9 mouse cellular contexts compared by ENCODE assay signal in the genomic region with DNA sequence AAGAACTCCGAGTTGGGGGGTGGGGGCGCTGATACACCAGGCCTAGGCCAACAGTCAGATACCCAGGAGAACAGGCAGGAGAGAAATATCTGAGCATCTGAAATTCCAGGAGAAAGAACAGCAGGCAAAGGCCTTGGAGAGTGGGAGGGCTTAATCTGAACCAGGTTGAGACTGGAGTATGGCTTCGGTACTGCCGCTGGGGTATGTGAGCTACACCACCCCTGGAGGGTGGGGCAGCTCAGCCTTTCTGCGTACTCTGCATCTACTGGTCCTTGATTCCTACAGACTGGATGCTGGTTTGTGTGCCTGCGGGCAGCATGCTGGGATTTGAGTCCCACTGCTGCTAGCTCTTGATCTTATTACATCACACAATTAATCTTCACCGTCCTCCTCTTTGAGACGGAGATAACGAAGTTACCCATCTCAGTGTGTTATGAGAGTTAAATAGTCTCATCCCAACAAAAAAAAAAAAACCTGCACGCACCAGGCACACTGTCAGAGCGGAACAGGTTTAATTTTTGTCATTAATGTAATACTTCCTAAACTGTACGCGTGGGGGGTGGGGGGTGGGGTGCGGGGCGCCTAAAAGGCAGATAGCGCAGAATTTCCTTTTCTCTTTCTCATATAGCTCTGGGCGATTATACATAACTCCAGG. TPM values are rescaled to one million over a fixed set of nuclear protein-coding genes. Genes with fewer than 3 reads are reported as not detected.
A peak's percentile ranks its signal among the peaks of the same experiment; 100 is the strongest.
DNase-seq lines count a peak whose midpoint lies in the region; ATAC-seq and TF ChIP-seq lines count a peak whose summit lies in the region.
"Had no signal": no experiment of that assay in that cellular context is flagged by ENCODE, and none has a peak within 500 bp of the region (broad histone marks: within the 10 kb centered on the region; RNA-seq: fewer than 3 reads in every experiment).

No protein-coding gene starts in this region.

- ATAC-seq in forebrain, embryonic 14.5 days, result peak; percentile 49; the same call in 1 of the 2 replicates
- ATAC-seq in liver, embryonic 16.5 days (ENCODE audit: low read depth), result no peak

- 18% methylated on average over 17 of the region's 17 CpGs for WGBS in forebrain, embryonic 14.5 days
- WGBS in liver, embryonic 16.5 days (ENCODE audit: insufficient replicate concordance), result 30% methylated on average over 17 of the region's 17 CpGs

- peak; percentile 15 to 18 for DNase-seq in cerebellum, postnatal 10 days
- DNase-seq in cerebellum, adult 11 months, result no peak
- peak; percentile 29 for DNase-seq in forebrain, embryonic 14.5 days (ENCODE audit: low spot score)
- DNase-seq in gastrocnemius, postnatal 10 days, result no peak
- no peak for DNase-seq in layer of hippocampus, adult 8-10 months (ENCODE audit: low spot score in 2 of 2)
- no peak for DNase-seq in right cerebral cortex, adult 2 months (ENCODE audit: low spot score in 2 of 2)

- H3K27me3 ChIP-seq in E14TG2a.4 (ENCODE audit: insufficient read depth, low read length), result peaks cover 26% of the 10 kb centered on the region; the same call in 1 of the 2 replicates
- no peaks in the 10 kb centered on the region for H3K27me3 ChIP-seq in forebrain, embryonic 14.5 days (replicated peaks; ENCODE audit: control insufficient read depth, insufficient read depth, low read length)
- H3K27me3 ChIP-seq in liver, embryonic 16.5 days (ENCODE audit: control insufficient read depth, insufficient read depth, low read depth, low read length), result no peaks in the 10 kb centered on the region

- no peak overlapping the region for H3K27ac ChIP-seq in forebrain, embryonic 14.5 days (ENCODE audit: low read depth, low read length)
- H3K27ac ChIP-seq in liver, embryonic 16.5 days (ENCODE audit: low read length), result peak overlapping the region; percentile 37

- TF ChIP-seq CTCF in E14TG2a.4 (conservative IDR thresholded peaks at IDR 0.05; ENCODE audit: low read length), result no peak

- no peaks in the 10 kb centered on the region for H3K9me3 ChIP-seq in E14TG2a.4 (ENCODE audit: low read length)
- H3K9me3 ChIP-seq in forebrain, embryonic 14.5 days (replicated peaks; ENCODE audit: control insufficient read depth, low read length), result no peaks in the 10 kb centered on the region
- no peaks in the 10 kb centered on the region for H3K9me3 ChIP-seq in liver, embryonic 16.5 days (replicated peaks; ENCODE audit: control insufficient read depth, low read length)

- peaks cover 45% of the 10 kb centered on the region for H3K4me1 ChIP-seq in E14TG2a.4 (replicated peaks; ENCODE audit: low read depth, low read length)
- 0 out of 2 replicates have a peak, but pooled peaks cover 7% of the 10 kb centered on the region for H3K4me1 ChIP-seq in forebrain, embryonic 14.5 days (ENCODE audit: control insufficient read depth, insufficient read depth, low read length)
- peaks cover 28% of the 10 kb centered on the region for H3K4me1 ChIP-seq in liver, embryonic 16.5 days (ENCODE audit: control insufficient read depth, low read depth, low read length)

- peak overlapping the region; percentile 55 for H3K4me2 ChIP-seq in forebrain, embryonic 14.5 days (ENCODE audit: low read length)
- H3K4me2 ChIP-seq in liver, embryonic 16.5 days (ENCODE audit: low read depth, low read length), result peak overlapping the region; percentile 61

- peak overlapping the region; percentile 68; the same call in 1 of the 2 replicates for H3K4me3 ChIP-seq in E14TG2a.4 (replicated peaks; ENCODE audit: low read length)
- H3K4me3 ChIP-seq in forebrain, embryonic 14.5 days (ENCODE audit: low read depth, low read length), result peak overlapping the region; percentile 30
- H3K4me3 ChIP-seq in liver, embryonic 16.5 days (ENCODE audit: low read depth, low read length), result peak overlapping the region; percentile 47

- peak overlapping the region; percentile 45 for H3K9ac ChIP-seq in forebrain, embryonic 14.5 days (ENCODE audit: low read length)
- no peak overlapping the region for H3K9ac ChIP-seq in liver, embryonic 16.5 days (ENCODE audit: low read depth, low read length)

- no peaks in the 10 kb centered on the region for H3K36me3 ChIP-seq in E14TG2a.4 (ENCODE audit: insufficient read depth, low read length)
- H3K36me3 ChIP-seq in forebrain, embryonic 14.5 days (ENCODE audit: control insufficient read depth, insufficient read depth, low read length), result no peaks in the 10 kb centered on the region
- H3K36me3 ChIP-seq in liver, embryonic 16.5 days (ENCODE audit: control insufficient read depth, insufficient read depth), result no peaks in the 10 kb centered on the region

RNA-seq across cellular contexts. Expression of gene Ifnk, which starts 52.5 kb away (rescaled TPM):
- 0.38 TPM in 1 of 2 replicates, not detected in the other for polyA plus RNA-seq in forebrain, embryonic 14.5 days (2014; fragmentation: Nextera tagmentation; extraction: Ambion mirVana)
- 0.14 and 0.27 TPM in 2 replicates for polyA plus RNA-seq in liver, embryonic 16.5 days (2015; fragmentation: Nextera tagmentation; extraction: Ambion mirVana)
- not detected for total RNA-seq in gastrocnemius, postnatal 10 days (2021)
- total RNA-seq in layer of hippocampus, adult 8-10 months (2022), result not detected
- total RNA-seq: hematopoietic stem cell, adult 5-6 weeks had no signal

RNA-seq across cellular contexts. Expression of gene Mob3b, which starts 57.9 kb away (rescaled TPM):
- polyA plus RNA-seq in forebrain, embryonic 14.5 days (2014; fragmentation: Nextera tagmentation; extraction: Ambion mirVana), result 4.6 and 6.3 TPM in 2 replicates
- 9.6 and 10.2 TPM in 2 replicates for polyA plus RNA-seq in liver, embryonic 16.5 days (2015; fragmentation: Nextera tagmentation; extraction: Ambion mirVana)
- total RNA-seq in gastrocnemius, postnatal 10 days (2021), result 1 to 10 TPM; 2.8 to 3.9 TPM
- 1 to 10 TPM; 5.6 to 7.2 (median 6.3) TPM for total RNA-seq in layer of hippocampus, adult 8-10 months (2022)

Comparison
In these comparisons a context has a peak if more than half of its experiments do, and no peak if none do; other contexts are left out.
1. DNase-seq: peak in cerebellum, postnatal 10 days (2 of 2) and forebrain, embryonic 14.5 days (single experiment); none in cerebellum, adult 11 months (single experiment), gastrocnemius, postnatal 10 days (single experiment), layer of hippocampus, adult 8-10 months (0 of 2) and right cerebral cortex, adult 2 months (0 of 2).
2. Peak in every context shown above with its lines, with median percentiles within 50 percentile points of each other: H3K4me3 ChIP-seq.